Mouse (Mus musculus): Measurements from ENCODE around the gene Nmb.

DNA sequence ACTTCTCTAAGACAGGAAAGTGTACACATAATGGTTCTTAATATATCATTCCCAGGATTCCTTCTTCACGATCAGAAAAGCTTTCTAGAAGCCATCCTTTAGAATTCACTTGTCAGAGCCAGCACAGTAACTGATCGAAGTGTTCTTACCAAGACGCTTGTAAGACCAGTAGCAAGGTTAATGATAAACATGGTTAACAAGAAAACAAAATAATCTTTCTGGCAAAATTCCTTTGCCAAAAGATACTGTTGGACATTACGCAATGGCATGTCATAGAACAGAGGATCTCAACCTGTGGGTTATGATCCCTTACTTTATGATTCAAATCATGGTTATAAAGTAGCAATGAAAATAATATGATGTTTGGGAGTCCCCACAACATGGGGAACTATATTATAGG is 46.6 kb upstream of the Nmb start:
- TF ChIP-seq ELF1 (IDR thresholded peaks at IDR 0.05; ENCODE audit: low read depth, low read length) = no peak
- no peak for TF ChIP-seq EP300 (IDR thresholded peaks at IDR 0.05; ENCODE audit: low read length)
- TF ChIP-seq CTCF (conservative IDR thresholded peaks at IDR 0.05 in 1 of 2, IDR thresholded peaks at IDR 0.05 in 1 of 2; ENCODE audit: low read depth in 2 of 2, low read length in 2 of 2) = no peak
- TF ChIP-seq POLR2A (IDR thresholded peaks at IDR 0.05; ENCODE audit: low read depth, low read length) = no peak
- no peak for TF ChIP-seq TCF12 (IDR thresholded peaks at IDR 0.05; ENCODE audit: low read depth, low read length)
- TF ChIP-seq JUND (conservative IDR thresholded peaks at IDR 0.05; ENCODE audit: low read depth, low read length) = no peak
- no peak for TF ChIP-seq NRF1 (IDR thresholded peaks at IDR 0.05; ENCODE audit: low read depth, low read length)
- TF ChIP-seq HCFC1 (IDR thresholded peaks at IDR 0.05; ENCODE audit: low read depth, low read length) = no peak
- no peak for TF ChIP-seq CHD1 (IDR thresholded peaks at IDR 0.05; ENCODE audit: low read depth, low read length)
- TF ChIP-seq POLR2AphosphoS2 (IDR thresholded peaks at IDR 0.05; ENCODE audit: low read depth, low read length) = no peak

Data from CH12.LX (cell line).